Comparison of ENCODE assay signal across 27 mouse cellular contexts in the genomic region with DNA sequence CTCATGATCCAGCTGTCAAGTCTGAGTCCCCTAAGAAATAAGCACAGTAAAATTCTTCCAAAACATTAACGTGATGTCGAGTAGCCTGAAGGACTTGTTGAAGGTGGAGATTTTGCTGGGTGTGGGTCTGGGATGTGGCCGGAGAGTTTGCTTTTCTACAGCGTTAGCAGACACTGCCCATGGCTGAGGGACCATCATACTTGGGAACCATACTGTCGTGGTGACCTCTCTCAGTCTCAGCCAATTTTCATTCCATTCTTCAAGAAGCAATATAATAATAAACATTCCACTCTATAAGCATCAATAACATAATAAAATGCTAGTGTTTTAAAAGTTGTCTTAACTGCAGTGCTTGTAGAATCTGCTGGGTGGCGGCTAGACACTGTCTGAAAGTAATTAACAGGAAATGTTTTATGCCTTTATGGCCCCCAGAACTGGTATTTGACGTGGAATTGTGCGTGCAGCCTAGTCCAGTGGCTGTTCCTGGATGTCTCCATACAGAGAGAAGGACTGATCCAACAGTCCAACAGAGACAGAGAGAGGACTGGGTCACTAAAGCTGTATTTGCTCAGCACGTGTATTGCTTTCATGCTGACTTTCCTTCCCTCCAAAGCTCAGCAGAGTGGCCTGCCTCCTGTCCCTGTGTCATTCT. TPM values are rescaled to one million over a fixed set of nuclear protein-coding genes. Genes with fewer than 3 reads are reported as not detected.
DNase-seq lines count a peak whose midpoint lies in the region; ATAC-seq and TF ChIP-seq lines count a peak whose summit lies in the region.
"Had no signal": no experiment of that assay in that cellular context is flagged by ENCODE, and none has a peak within 500 bp of the region (broad histone marks: within the 10 kb centered on the region; RNA-seq: fewer than 3 reads in every experiment).

No protein-coding gene starts in this region.

- no peak for TF ChIP-seq POLR2A in lung, adult 2 months (IDR thresholded peaks at IDR 0.05; ENCODE audit: borderline replicate concordance, extremely low read depth, low read depth, low read length)

- peak; percentile 28; the same call in 1 of the 2 replicates for TF ChIP-seq CTCF in intestine, postnatal 0 days (IDR thresholded peaks at IDR 0.05; ENCODE audit: low read depth)
- TF ChIP-seq CTCF in lung, adult 2 months (IDR thresholded peaks at IDR 0.05; ENCODE audit: insufficient read depth, low read length) = no peak

- H3K4me1 ChIP-seq in forebrain, embryonic 10.5 days = no peaks in the 10 kb centered on the region
- no peaks in the 10 kb centered on the region for H3K4me1 ChIP-seq in forebrain, embryonic 12.5 days
- H3K4me1 ChIP-seq in intestine, embryonic 15.5 days (replicated peaks) = no peaks in the 10 kb centered on the region
- no peaks in the 10 kb centered on the region for H3K4me1 ChIP-seq in intestine, postnatal 0 days (replicated peaks; ENCODE audit: control insufficient read depth, insufficient read depth, low read length)
- no peaks in the 10 kb centered on the region for H3K4me1 ChIP-seq in lung, adult 2 months (ENCODE audit: control insufficient read depth, insufficient read depth, low read length)
- H3K4me1 ChIP-seq: embryonic facial prominence, embryonic 10.5 days; embryonic facial prominence, embryonic 12.5 days; forebrain, embryonic 13.5 days; forebrain, embryonic 15.5 days had no signal

- H3K27ac ChIP-seq in forebrain, embryonic 10.5 days = no peak overlapping the region
- H3K27ac ChIP-seq in forebrain, embryonic 12.5 days = no peak overlapping the region
- no peak overlapping the region for H3K27ac ChIP-seq in intestine, embryonic 15.5 days
- no peak overlapping the region for H3K27ac ChIP-seq in intestine, postnatal 0 days (ENCODE audit: low read depth, low read length)
- H3K27ac ChIP-seq: embryonic facial prominence, embryonic 10.5 days; embryonic facial prominence, embryonic 12.5 days; forebrain, embryonic 13.5 days; forebrain, embryonic 15.5 days had no signal

- ATAC-seq in forebrain, embryonic 12.5 days (ENCODE audit: low FRiP score) = no peak
- ATAC-seq in intestine, embryonic 15.5 days = peak; percentile 86
- peak; percentile 77 for ATAC-seq in intestine, postnatal 0 days
- ATAC-seq: activated CD4-positive, CD25-positive, alpha-beta regulatory T cell, adult 4 months; CD4-positive, CD25-positive, alpha-beta regulatory T cell, adult 4 months; forebrain, embryonic 13.5 days; forebrain, embryonic 15.5 days; forebrain, postnatal 0 days; Patski had no signal

- 85% methylated on average over 9 of the region's 9 CpGs for WGBS in forebrain, embryonic 10.5 days
- WGBS in forebrain, embryonic 12.5 days = 81% methylated on average over 9 of the region's 9 CpGs
- 40% methylated on average over 9 of the region's 9 CpGs for WGBS in intestine, embryonic 15.5 days
- WGBS in intestine, postnatal 0 days = 29% methylated on average over 9 of the region's 9 CpGs
- WGBS in lung, adult 2 months = 67% methylated on average over 9 of the region's 9 CpGs

- peak; percentile 9 for DNase-seq in forebrain, embryonic 10.5 days (ENCODE audit: extremely low spot score, low spot score)
- DNase-seq in kidney, adult 11 months = no peak
- no peak for DNase-seq in lung, adult 2 months
- DNase-seq: adrenal gland, adult 8-10 months; adrenal gland, postnatal 14 days; adrenal gland, postnatal 36 days; B cell, adult 2 months; cerebellum, adult 11-12 months; cerebellum, adult 2 months; cerebellum, adult 9-10 months; cerebellum, postnatal 10 days; cerebellum, postnatal 25 days; forebrain, postnatal 0 days had no signal

- H3K27me3 ChIP-seq in forebrain, embryonic 10.5 days (ENCODE audit: poor library complexity, severe bottlenecking) = no peaks in the 10 kb centered on the region
- H3K27me3 ChIP-seq in forebrain, embryonic 12.5 days = no peaks in the 10 kb centered on the region
- H3K27me3 ChIP-seq in intestine, embryonic 15.5 days (replicated peaks) = no peaks in the 10 kb centered on the region
- no peaks in the 10 kb centered on the region for H3K27me3 ChIP-seq in intestine, postnatal 0 days (replicated peaks; ENCODE audit: control insufficient read depth, insufficient read depth, low read length)
- H3K27me3 ChIP-seq: CH12.LX; embryonic facial prominence, embryonic 12.5 days; forebrain, embryonic 13.5 days; forebrain, embryonic 15.5 days; Patski had no signal

- H3K4me3 ChIP-seq in forebrain, embryonic 10.5 days = no peak overlapping the region
- no peak overlapping the region for H3K4me3 ChIP-seq in forebrain, embryonic 12.5 days (replicated peaks)
- no peak overlapping the region for H3K4me3 ChIP-seq in intestine, embryonic 15.5 days (replicated peaks)
- no peak overlapping the region for H3K4me3 ChIP-seq in intestine, postnatal 0 days (ENCODE audit: low read depth, low read length)
- no peak overlapping the region for H3K4me3 ChIP-seq in lung, adult 2 months (replicated peaks; ENCODE audit: extremely low read depth, low read depth, low read length)
- H3K4me3 ChIP-seq: embryonic facial prominence, embryonic 10.5 days; embryonic facial prominence, embryonic 12.5 days; forebrain, embryonic 13.5 days; forebrain, embryonic 15.5 days had no signal

- H3K9me3 ChIP-seq in forebrain, embryonic 10.5 days = no peaks in the 10 kb centered on the region
- no peaks in the 10 kb centered on the region for H3K9me3 ChIP-seq in forebrain, embryonic 12.5 days
- no peaks in the 10 kb centered on the region for H3K9me3 ChIP-seq in intestine, embryonic 15.5 days
- H3K9me3 ChIP-seq in intestine, postnatal 0 days (ENCODE audit: control insufficient read depth) = no peaks in the 10 kb centered on the region
- H3K9me3 ChIP-seq: embryonic facial prominence, embryonic 10.5 days; embryonic facial prominence, embryonic 12.5 days; forebrain, embryonic 13.5 days; forebrain, embryonic 15.5 days; G1E had no signal

- H3K4me2 ChIP-seq in forebrain, embryonic 12.5 days = no peak overlapping the region
- no peak overlapping the region for H3K4me2 ChIP-seq in intestine, embryonic 15.5 days (replicated peaks)
- H3K4me2 ChIP-seq in intestine, postnatal 0 days (replicated peaks; ENCODE audit: low read depth) = no peak overlapping the region
- H3K4me2 ChIP-seq: embryonic facial prominence, embryonic 12.5 days; forebrain, embryonic 13.5 days; forebrain, embryonic 15.5 days had no signal

- H3K36me3 ChIP-seq in forebrain, embryonic 10.5 days (replicated peaks) = no peaks in the 10 kb centered on the region
- no peaks in the 10 kb centered on the region for H3K36me3 ChIP-seq in forebrain, embryonic 12.5 days (replicated peaks)
- no peaks in the 10 kb centered on the region for H3K36me3 ChIP-seq in intestine, embryonic 15.5 days
- no peaks in the 10 kb centered on the region for H3K36me3 ChIP-seq in intestine, postnatal 0 days (ENCODE audit: control insufficient read depth, insufficient read depth)
- H3K36me3 ChIP-seq: embryonic facial prominence, embryonic 10.5 days; embryonic facial prominence, embryonic 12.5 days; forebrain, embryonic 15.5 days; G1E had no signal

- H3K9ac ChIP-seq in forebrain, embryonic 12.5 days = no peak overlapping the region
- no peak overlapping the region for H3K9ac ChIP-seq in intestine, embryonic 15.5 days
- no peak overlapping the region for H3K9ac ChIP-seq in intestine, postnatal 0 days (ENCODE audit: low read depth, low read length)
- H3K9ac ChIP-seq: embryonic facial prominence, embryonic 12.5 days; forebrain, embryonic 13.5 days; forebrain, embryonic 15.5 days; forebrain, postnatal 0 days had no signal

RNA-seq across cellular contexts. Expression of a gene that starts 15.5 kb away (rescaled TPM):
- not detected in 2 replicates for polyA plus RNA-seq in forebrain, embryonic 10.5 days (2016; fragmentation: Nextera tagmentation; extraction: Ambion mirVana)
- not detected in 2 replicates for polyA plus RNA-seq in forebrain, embryonic 12.5 days (2016; fragmentation: Nextera tagmentation; extraction: Ambion mirVana)
- polyA plus RNA-seq in intestine, embryonic 15.5 days (2015; fragmentation: Nextera tagmentation; extraction: Ambion mirVana) = 0.36 and 0.37 TPM in 2 replicates
- polyA plus RNA-seq in intestine, postnatal 0 days (2015; fragmentation: Nextera tagmentation; extraction: Ambion mirVana) = 2.2 TPM in 2 replicates
- 0.29 and 1.9 TPM in 2 replicates for polyA plus RNA-seq in lung, adult 2 months (2012; rRNA removed)
- polyA plus RNA-seq: activated CD4-positive, CD25-positive, alpha-beta regulatory T cell, adult 4 months; CD4-positive, CD25-positive, alpha-beta regulatory T cell, adult 4 months; cerebellum, adult 2 months; cortical plate, adult 2 months; embryonic facial prominence, embryonic 10.5 days; embryonic facial prominence, embryonic 12.5 days; embryonic facial prominence, embryonic 14.5 days; forebrain, embryonic 13.5 days; forebrain, embryonic 15.5 days; forebrain, postnatal 0 days; G1E had no signal

RNA-seq across cellular contexts. Expression of a gene that starts 53.3 kb away (rescaled TPM):
- polyA plus RNA-seq in forebrain, embryonic 10.5 days (2016; fragmentation: Nextera tagmentation; extraction: Ambion mirVana) = not detected in 2 replicates
- 0.05 TPM in 1 of 2 replicates, not detected in the other for polyA plus RNA-seq in forebrain, embryonic 12.5 days (2016; fragmentation: Nextera tagmentation; extraction: Ambion mirVana)
- polyA plus RNA-seq in intestine, embryonic 15.5 days (2015; fragmentation: Nextera tagmentation; extraction: Ambion mirVana) = 1.7 and 2.7 TPM in 2 replicates
- polyA plus RNA-seq in intestine, postnatal 0 days (2015; fragmentation: Nextera tagmentation; extraction: Ambion mirVana) = 2.8 and 4.0 TPM in 2 replicates
- 0.24 TPM in 1 of 2 replicates, not detected in the other for polyA plus RNA-seq in lung, adult 2 months (2012; rRNA removed)
- polyA plus RNA-seq: cerebellum, adult 2 months; cortical plate, adult 2 months; embryonic facial prominence, embryonic 10.5 days; embryonic facial prominence, embryonic 12.5 days; embryonic facial prominence, embryonic 14.5 days; forebrain, embryonic 13.5 days; forebrain, embryonic 15.5 days; G1E had no signal
